Mouse (Mus musculus) forebrain, embryonic 10.5 days (tissue): ENCODE results near the gene Mtr. TPM values are rescaled to one million over a fixed set of nuclear protein-coding genes. Genes with fewer than 3 reads are reported as not detected.

Source experiments
- DNase-seq: peaks from one replicate; pipeline ENCODE4 v3.0.0-alpha.2; 2017; ENCODE audit warnings: low spot score; ENCODE audit errors: extremely low spot score
- H3K27ac ChIP-seq: fragments of 300-500 bp; sonication (generic); 2 replicates; pipeline ENCODE4 v1.5.1; 2016; ENCODE audit warnings: mild to moderate bottlenecking
- H3K27me3 ChIP-seq: fragments of 300-500 bp; sonication (generic); 2 replicates; pipeline ENCODE4 v1.6.1; 2016; ENCODE audit warnings: mild to moderate bottlenecking; ENCODE audit not compliant: poor library complexity, severe bottlenecking
- H3K36me3 ChIP-seq: fragments of 300-500 bp; sonication (generic); replicated peaks from 2 replicates; pipeline ENCODE4 v1.6.1; 2016; ENCODE audit warnings: mild to moderate bottlenecking, moderate library complexity
- H3K4me1 ChIP-seq: fragments of 300-500 bp; sonication (generic); 2 replicates; pipeline ENCODE4 v1.6.1; 2016
- H3K4me3 ChIP-seq: fragments of 300-500 bp; sonication (generic); 2 replicates; pipeline ENCODE4 v1.5.1; 2016; ENCODE audit warnings: mild to moderate bottlenecking, moderate library complexity
- H3K9me3 ChIP-seq: fragments of 300-500 bp; sonication (generic); 2 replicates; pipeline ENCODE4 v1.6.1; 2016; ENCODE audit warnings: mild to moderate bottlenecking, moderate library complexity
- WGBS: fragments of 180-500 bp; shearing (Covaris S2); methylation state at CpG from one replicate; pipeline ENCODE4 v1.1.7; 2016; 5-methylcytosine and 5-hydroxymethylcytosine counted together
- polyA plus RNA-seq: library from polyadenylated mRNA; unstranded; fragments of >200 nt; fragmentation: Nextera tagmentation; extraction: Ambion mirVana; gene quantifications from 2 replicates; pipeline ENCODE4 v1.2.1, GENCODE M21; 2016

The Mtr gene
- polyA plus RNA-seq, 1 experiment from 2014 or later, result 20.5 TPM

- Histone ChIP-seq H3K36me3 (peaks cover 5% of the 10 kb centered on the region; the same call in 1 of the 2 replicates), H3K27me3 (no peaks in the 10 kb centered on the region), H3K9me3 (no peaks in the 10 kb centered on the region), H3K4me1 (no peaks in the 10 kb centered on the region), H3K4me3 (no peak overlapping the region), H3K27ac (no peak overlapping the region)
- DNase-seq, result peak; percentile 20
- WGBS, result 58% methylated on average over 3 of the region's 3 CpGs
Measured at GRCm38 (mm10) chr13:12272953-12273352, 15.0 kb upstream of the Mtr start.

- Histone ChIP-seq H3K27ac (no peak overlapping the region), H3K4me1 (no peaks in the 10 kb centered on the region; the same call in 1 of the 2 replicates), H3K4me3 (no peak overlapping the region), H3K36me3 (no peaks in the 10 kb centered on the region), H3K27me3 (no peaks in the 10 kb centered on the region), H3K9me3 (no peaks in the 10 kb centered on the region)
- no peak for DNase-seq
- 84% methylated on average over 3 of the region's 3 CpGs for WGBS
Measured at GRCm38 (mm10) chr13:12267971-12268370, 10.1 kb upstream of the Mtr start.

GRCm38 (mm10) chr13:12267097-12267496, 9.2 kb upstream of the Mtr start:
- Histone ChIP-seq H3K27ac (no peak overlapping the region), H3K36me3 (no peaks in the 10 kb centered on the region), H3K4me3 (no peak overlapping the region), H3K4me1 (no peaks in the 10 kb centered on the region; the same call in 1 of the 2 replicates), H3K27me3 (no peaks in the 10 kb centered on the region), H3K9me3 (no peaks in the 10 kb centered on the region)
- no peak for DNase-seq
- 67% methylated on average over 3 of the region's 3 CpGs for WGBS

- WGBS, result 75% methylated on average over 6 of the region's 6 CpGs
- Histone ChIP-seq H3K27me3 (no peaks in the 10 kb centered on the region), H3K9me3 (peaks cover 17% of the 10 kb centered on the region; the same call in 1 of the 2 replicates), H3K4me3 (no peak overlapping the region), H3K4me1 (no peaks in the 10 kb centered on the region; the same call in 1 of the 2 replicates), H3K27ac (no peak overlapping the region), H3K36me3 (no peaks in the 10 kb centered on the region)
- no peak for DNase-seq
Measured at GRCm38 (mm10) chr13:12263996-12264395, 6.1 kb upstream of the Mtr start.

- H3K4me3 ChIP-seq, result no peak overlapping the region
- H3K27ac ChIP-seq, result no peak overlapping the region
- peaks cover 17% of the 10 kb centered on the region; the same call in 1 of the 2 replicates for H3K9me3 ChIP-seq
- peaks cover 6% of the 10 kb centered on the region for H3K4me1 ChIP-seq
- H3K36me3 ChIP-seq, result no peaks in the 10 kb centered on the region
- no peak for DNase-seq
- no peaks in the 10 kb centered on the region for H3K27me3 ChIP-seq
Measured at GRCm38 (mm10) chr13:12261505-12261904, 3.6 kb upstream of the Mtr start.

- peak; percentile 30 for DNase-seq
- H3K27me3 ChIP-seq, result no peaks in the 10 kb centered on the region
- H3K4me1 ChIP-seq, result peaks cover 17% of the 10 kb centered on the region
- H3K4me3 ChIP-seq, result peak overlapping the region; percentile 81
- H3K27ac ChIP-seq, result peak overlapping the region; percentile 91
- peaks cover 17% of the 10 kb centered on the region; the same call in 1 of the 2 replicates for H3K9me3 ChIP-seq
- peaks cover 20% of the 10 kb centered on the region for H3K36me3 ChIP-seq
- WGBS, result 11% methylated on average over 10 of the region's 10 CpGs
Measured at GRCm38 (mm10) chr13:12256871-12257390, 982 bp downstream of the Mtr start.

- DNase-seq, result no peak
- peaks cover 27% of the 10 kb centered on the region for H3K36me3 ChIP-seq
- H3K27ac ChIP-seq, result 0 out of 2 replicates have a peak overlapping the region, but pooled peaks have one; percentile 91
- no peaks in the 10 kb centered on the region for H3K27me3 ChIP-seq
- H3K9me3 ChIP-seq, result peaks cover 12% of the 10 kb centered on the region; the same call in 1 of the 2 replicates
- WGBS, result 79% methylated on average over 3 of the region's 3 CpGs
- H3K4me1 ChIP-seq, result peaks cover 17% of the 10 kb centered on the region
- H3K4me3 ChIP-seq, result peak overlapping the region; percentile 81
Measured at GRCm38 (mm10) chr13:12255911-12256705, 1.8 kb downstream of the Mtr start.

- no peaks in the 10 kb centered on the region for H3K27me3 ChIP-seq
- DNase-seq, result no peak
- H3K27ac ChIP-seq, result no peak overlapping the region
- H3K4me3 ChIP-seq, result no peak overlapping the region
- H3K9me3 ChIP-seq, result no peaks in the 10 kb centered on the region
- H3K36me3 ChIP-seq, result peaks cover 83% of the 10 kb centered on the region
- 95% methylated on average over 3 of the region's 3 CpGs for WGBS
- H3K4me1 ChIP-seq, result peaks cover under 1% of the 10 kb centered on the region; the same call in 1 of the 2 replicates
Measured at GRCm38 (mm10) chr13:12250496-12250895, 7.4 kb downstream of the Mtr start.

- H3K36me3 ChIP-seq, result peaks cover 94% of the 10 kb centered on the region
- no peaks in the 10 kb centered on the region for H3K9me3 ChIP-seq
- H3K4me1 ChIP-seq, result no peaks in the 10 kb centered on the region
- 91% methylated on average over 8 of the region's 8 CpGs for WGBS
- H3K27me3 ChIP-seq, result no peaks in the 10 kb centered on the region
- no peak for DNase-seq
- H3K4me3 ChIP-seq, result no peak overlapping the region
- H3K27ac ChIP-seq, result no peak overlapping the region
Measured at GRCm38 (mm10) chr13:12249195-12249898, 8.6 kb downstream of the Mtr start.

GRCm38 (mm10) chr13:12245938-12246337, 12.0 kb downstream of the Mtr start:
- Histone ChIP-seq H3K4me1 (no peaks in the 10 kb centered on the region), H3K27ac (no peak overlapping the region), H3K27me3 (no peaks in the 10 kb centered on the region), H3K9me3 (no peaks in the 10 kb centered on the region), H3K36me3 (peaks cover 100% of the 10 kb centered on the region), H3K4me3 (no peak overlapping the region)
- 98% methylated on average over 2 of the region's 2 CpGs for WGBS
- DNase-seq, result no peak

- no peaks in the 10 kb centered on the region for H3K27me3 ChIP-seq
- WGBS, result 92% methylated on average over 4 of the region's 4 CpGs
- H3K4me3 ChIP-seq, result no peak overlapping the region
- no peaks in the 10 kb centered on the region for H3K4me1 ChIP-seq
- H3K27ac ChIP-seq, result no peak overlapping the region
- no peak for DNase-seq
- peaks cover 98% of the 10 kb centered on the region for H3K36me3 ChIP-seq
- H3K9me3 ChIP-seq, result no peaks in the 10 kb centered on the region
Measured at GRCm38 (mm10) chr13:12243991-12244390, 13.9 kb downstream of the Mtr start.

- no peak overlapping the region for H3K27ac ChIP-seq
- no peaks in the 10 kb centered on the region for H3K4me1 ChIP-seq
Measured at GRCm38 (mm10) chr13:12232141-12232540, 25.8 kb downstream of the Mtr start.

GRCm38 (mm10) chr13:12228248-12228647, 29.7 kb downstream of the Mtr start:
- 89% methylated on average over 4 of the region's 4 CpGs for WGBS
- Histone ChIP-seq H3K27me3 (no peaks in the 10 kb centered on the region), H3K4me3 (no peak overlapping the region), H3K27ac (no peak overlapping the region), H3K36me3 (peaks cover 100% of the 10 kb centered on the region), H3K9me3 (no peaks in the 10 kb centered on the region), H3K4me1 (no peaks in the 10 kb centered on the region)
- no peak for DNase-seq

More at GRCm38 (mm10) chr13:12232141-12232540, 25.8 kb downstream of the Mtr start:
- Histone ChIP-seq H3K36me3 (peaks cover 95% of the 10 kb centered on the region), H3K27me3 (no peaks in the 10 kb centered on the region), H3K4me3 (no peak overlapping the region), H3K9me3 (no peaks in the 10 kb centered on the region)
- DNase-seq, result no peak
- WGBS, result 95% methylated on average over 4 of the region's 4 CpGs
